Mouse (Mus musculus): ENCODE results near the gene E330014E10Rik.
"Not testable (repeated sequence)": the region's sequence is repeated elsewhere in the genome, so short reads cannot be mapped to it uniquely, and the experiment has no call there.

The E330014E10Rik gene

DNA sequence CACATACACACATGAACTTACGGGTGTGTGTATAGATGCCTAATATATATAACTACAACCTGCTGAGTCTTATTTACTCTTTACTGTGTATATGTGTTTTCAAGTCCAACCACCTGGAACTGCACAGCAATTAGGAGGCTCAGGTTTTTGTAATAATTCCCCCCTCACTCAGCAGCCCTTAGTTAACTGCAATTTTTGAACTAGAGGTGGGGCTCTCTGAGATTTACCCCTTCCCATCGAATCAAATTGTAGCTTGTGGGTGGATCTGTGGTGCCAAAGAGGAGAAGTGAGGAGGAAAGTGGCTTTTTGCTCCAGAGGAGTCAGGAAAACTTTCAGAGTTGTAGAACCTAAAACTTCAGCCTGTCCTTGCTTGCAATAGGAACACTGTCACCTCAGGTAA is at the start of gene E330014E10Rik:
E330014E10Rik (plus strand) TSS at position 301 of the 400 bp plus-strand sequence.
- not testable (repeated sequence) for DNase-seq

DNA sequence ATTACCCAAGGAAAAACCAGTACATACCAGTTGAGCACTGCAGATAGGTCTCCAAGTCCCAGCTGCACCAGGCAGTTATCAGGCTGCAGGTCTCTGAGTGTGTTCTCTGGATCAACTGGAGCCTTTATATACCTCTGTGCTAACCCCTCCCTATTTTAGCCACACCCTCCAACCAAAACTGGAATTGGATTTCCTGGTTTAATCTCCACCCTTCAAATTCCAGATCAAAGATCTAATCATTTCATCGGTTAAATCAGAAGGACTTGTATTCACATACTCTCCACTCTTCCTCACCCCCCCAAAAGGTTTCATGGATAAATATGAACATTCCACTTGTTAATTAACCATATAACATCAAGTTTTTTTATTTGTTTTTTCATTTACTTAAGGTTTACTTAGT is 39.7 kb upstream of the E330014E10Rik start, which contains the start of gene Gm7978:
Gm7978 (minus strand) TSS at position 101 of the 400 bp plus-strand sequence.
- not testable (repeated sequence) for DNase-seq

DNA sequence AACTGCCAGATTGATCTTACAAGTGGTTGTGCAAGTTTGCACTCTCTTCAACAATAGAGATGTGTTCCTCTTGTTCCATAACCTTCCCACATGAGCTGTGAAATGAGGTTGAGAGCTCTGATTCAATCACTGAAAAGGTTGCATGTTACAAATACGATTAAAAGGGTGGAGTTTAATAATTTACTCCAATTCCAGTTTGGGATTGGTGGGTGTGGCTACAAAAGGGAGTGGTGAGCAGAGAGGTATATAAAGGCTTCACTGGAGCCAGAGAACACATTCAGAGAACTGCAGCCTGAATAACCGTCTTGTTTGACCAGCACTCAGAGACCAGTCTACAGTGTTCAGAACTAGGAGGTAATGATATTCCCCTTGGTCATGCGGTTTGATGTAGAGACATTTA is 34.1 kb upstream of the E330014E10Rik start, which contains the start of gene Gm7982:
Gm7982 (plus strand) TSS at position 301 of the 400 bp plus-strand sequence.
- not testable (repeated sequence) for DNase-seq

DNA sequence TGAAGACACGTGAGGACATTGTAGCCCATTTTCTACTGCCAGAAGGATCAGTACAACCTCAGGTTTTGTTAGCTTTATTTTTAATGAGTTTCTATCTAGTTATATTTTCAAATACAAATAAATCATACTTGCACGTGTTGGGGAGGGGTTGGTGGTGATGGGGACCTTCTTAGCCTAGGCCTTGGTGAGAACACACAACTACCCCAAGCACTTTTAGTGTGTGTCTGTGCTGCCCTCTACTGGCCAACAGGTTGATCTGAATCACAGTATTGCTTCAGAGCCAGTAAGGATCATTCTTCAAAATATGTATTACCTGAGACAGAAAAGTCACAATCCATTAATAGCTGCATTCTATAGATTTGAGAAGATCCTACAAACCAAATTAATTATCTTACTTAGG is 35.1 kb downstream of the E330014E10Rik start:
- not testable (repeated sequence) for DNase-seq

GRCm38 (mm10) chr5:95836580-95836979 is 60.8 kb downstream of the E330014E10Rik start:
- DNase-seq: no peak

DNA sequence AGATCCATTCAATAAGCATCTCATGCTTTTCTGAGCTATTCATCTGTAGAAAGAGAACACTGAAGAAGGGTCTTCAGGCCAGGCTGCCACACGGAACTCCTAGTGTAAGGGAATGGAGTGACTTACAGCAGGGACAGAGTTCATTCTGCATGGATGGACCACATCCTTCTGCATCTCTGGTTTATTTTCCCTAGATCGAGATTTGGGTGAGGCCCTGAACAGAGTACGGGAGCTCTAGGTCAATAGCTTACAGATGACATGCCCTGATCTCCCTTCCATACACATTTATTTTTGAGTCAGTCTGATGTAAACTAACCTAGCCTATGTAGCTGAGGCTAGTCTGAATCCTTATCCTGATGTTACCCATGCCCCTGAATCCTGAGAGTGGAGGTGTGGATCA is 78.2 kb downstream of the E330014E10Rik start:
- no peak for DNase-seq

All from thymus, postnatal 25 days (tissue).